Mouse (Mus musculus): ENCODE results near the gene Tshz2.
A peak's percentile ranks its signal among the peaks of the same experiment; 100 is the strongest.

Gene Tshz2

GRCm38 (mm10) chr2:169870503-169870902, 237.7 kb downstream of the Tshz2 start:
- no peak for DNase-seq (ENCODE audit: low spot score)

GRCm38 (mm10) chr2:169871436-169872060, 238.7 kb downstream of the Tshz2 start:
- DNase-seq (ENCODE audit: low spot score): no peak

- DNase-seq (ENCODE audit: low spot score): no peak
Measured at GRCm38 (mm10) chr2:169873442-169873841, 240.6 kb downstream of the Tshz2 start.

- no peak for DNase-seq (ENCODE audit: low spot score)
Measured at GRCm38 (mm10) chr2:169887921-169888320, 255.1 kb downstream of the Tshz2 start.

GRCm38 (mm10) chr2:169892441-169893038, 259.7 kb downstream of the Tshz2 start:
- DNase-seq (ENCODE audit: low spot score): no peak

GRCm38 (mm10) chr2:169902896-169903295, 270.1 kb downstream of the Tshz2 start:
- DNase-seq (ENCODE audit: low spot score): no peak

- no peak for DNase-seq (ENCODE audit: low spot score)
Measured at GRCm38 (mm10) chr2:169906396-169906795, 273.6 kb downstream of the Tshz2 start.

GRCm38 (mm10) chr2:169907979-169908378, 275.2 kb downstream of the Tshz2 start:
- DNase-seq (ENCODE audit: low spot score): peak; percentile 58

- DNase-seq (ENCODE audit: low spot score): no peak
Measured at GRCm38 (mm10) chr2:169910606-169911005, 277.8 kb downstream of the Tshz2 start.

- DNase-seq (ENCODE audit: low spot score): no peak
Measured at GRCm38 (mm10) chr2:169912826-169913225, 280.0 kb downstream of the Tshz2 start.

- DNase-seq (ENCODE audit: low spot score): peak; percentile 54
Measured at GRCm38 (mm10) chr2:169914903-169915302, 282.1 kb downstream of the Tshz2 start.

- DNase-seq (ENCODE audit: low spot score): no peak
Measured at GRCm38 (mm10) chr2:169915326-169915725, 282.5 kb downstream of the Tshz2 start.

- no peak for DNase-seq (ENCODE audit: low spot score)
Measured at GRCm38 (mm10) chr2:169919111-169919695, 286.4 kb downstream of the Tshz2 start.

GRCm38 (mm10) chr2:169924177-169924810, 291.5 kb downstream of the Tshz2 start:
- no peak for DNase-seq (ENCODE audit: low spot score)

GRCm38 (mm10) chr2:169925466-169925865, 292.7 kb downstream of the Tshz2 start:
- DNase-seq (ENCODE audit: low spot score): peak; percentile 75

- DNase-seq (ENCODE audit: low spot score): no peak
Measured at GRCm38 (mm10) chr2:169926016-169926415, 293.2 kb downstream of the Tshz2 start.

- DNase-seq (ENCODE audit: low spot score): no peak
Measured at GRCm38 (mm10) chr2:169927401-169927800, 294.6 kb downstream of the Tshz2 start.

GRCm38 (mm10) chr2:169928447-169929120, 295.8 kb downstream of the Tshz2 start:
- peak; percentile 65 for DNase-seq (ENCODE audit: low spot score)

GRCm38 (mm10) chr2:169929540-169930497, 297.0 kb downstream of the Tshz2 start:
- DNase-seq (ENCODE audit: low spot score): peak; percentile 52

- no peak for DNase-seq (ENCODE audit: low spot score)
Measured at GRCm38 (mm10) chr2:169935642-169936041, 302.8 kb downstream of the Tshz2 start.

Data from testis, postnatal 10 days (tissue).